Mouse (Mus musculus) liver, postnatal 0 days (tissue): Measurements from ENCODE around the gene Scpep1. TPM values are rescaled to one million over a fixed set of nuclear protein-coding genes. Genes with fewer than 3 reads are reported as not detected.

Experiments
- ATAC-seq: fragments of 200-750 bp; cut with Nextera tagmentation; 2 replicates; pipeline ENCODE4 v1.8.0; 2017; ENCODE audit warnings: mild to moderate bottlenecking, moderate library complexity
- DNase-seq: peaks from one replicate; pipeline ENCODE4 v3.0.0-alpha.2; 2016
- H3K27ac ChIP-seq: fragments of 300-500 bp; sonication (generic); 2 replicates; pipeline ENCODE4 v1.5.1; 2014; ENCODE audit warnings: antibody characterized with exemption, moderate library complexity, mild to moderate bottlenecking, low read depth
- H3K27me3 ChIP-seq: fragments of 300-500 bp; sonication (generic); 2 replicates; pipeline ENCODE4 v1.6.1; 2014; ENCODE audit warnings: low read length, control low read depth, mixed read lengths; ENCODE audit not compliant: insufficient read depth
- H3K36me3 ChIP-seq: fragments of 300-500 bp; sonication (generic); replicated peaks from 2 replicates; pipeline ENCODE4 v1.6.1; 2014; ENCODE audit warnings: mild to moderate bottlenecking, control low read depth, low read length, moderate library complexity, mixed read lengths; ENCODE audit not compliant: insufficient read depth
- H3K4me1 ChIP-seq: fragments of 300-500 bp; sonication (generic); 2 replicates; pipeline ENCODE4 v1.6.1; 2014; ENCODE audit warnings: antibody characterized with exemption, mild to moderate bottlenecking, control low read depth; ENCODE audit not compliant: insufficient read depth
- H3K4me2 ChIP-seq: fragments of 300-500 bp; sonication (generic); 2 replicates; pipeline ENCODE4 v1.6.1; 2014; ENCODE audit warnings: low read depth, mild to moderate bottlenecking, low read length, moderate library complexity, mixed read lengths
- H3K4me3 ChIP-seq: fragments of 300-500 bp; sonication (generic); 2 replicates; pipeline ENCODE4 v1.5.1; 2014; ENCODE audit warnings: low read depth, low read length
- H3K9ac ChIP-seq: fragments of 300-500 bp; sonication (generic); replicated peaks from 2 replicates; pipeline ENCODE4 v1.6.1; 2014; ENCODE audit warnings: mild to moderate bottlenecking, moderate library complexity
- H3K9me3 ChIP-seq: fragments of 300-500 bp; sonication (generic); 2 replicates; pipeline ENCODE4 v1.6.1; 2016; ENCODE audit warnings: mild to moderate bottlenecking, control low read depth, low read length, mixed read lengths
- CTCF ChIP-seq: sonication (generic); IDR thresholded peaks from 2 replicates; pipeline ENCODE4 v1.5.1; 2016; ENCODE audit warnings: antibody characterized with exemption, low read depth
- EP300 ChIP-seq: IDR thresholded peaks from 2 replicates; pipeline ENCODE4 v1.6.1; 2016; ENCODE audit warnings: antibody characterized with exemption, low read depth, mild to moderate bottlenecking
- WGBS: fragments of 180-500 bp; shearing (Covaris S2); extraction: QIAGEN DNeasy Blood & Tissue Kit; methylation state at CpG from one replicate; pipeline ENCODE4 v1.1.7; 2014; ENCODE audit not compliant: insufficient replicate concordance; 5-methylcytosine and 5-hydroxymethylcytosine counted together
- polyA plus RNA-seq: library from polyadenylated mRNA; unstranded; fragments of >200 nt; fragmentation: Nextera tagmentation; extraction: Ambion mirVana; gene quantifications from 2 replicates; pipeline ENCODE4 v1.2.1, GENCODE M21; 2015

The Scpep1 gene
- polyA plus RNA-seq, 1 experiment from 2014 or later, result 38.9 TPM

GRCm38 (mm10) chr11:88958851-88959250, 3.6 kb upstream of the Scpep1 start:
- ATAC-seq, result no peak
- H3K4me3 ChIP-seq, result no peak overlapping the region
- H3K9ac ChIP-seq, result no peak overlapping the region
- no peak overlapping the region for H3K27ac ChIP-seq
- no peak for TF ChIP-seq EP300
- no peak for TF ChIP-seq CTCF
- H3K27me3 ChIP-seq, result no peaks in the 10 kb centered on the region
- H3K4me1 ChIP-seq, result peaks cover 6% of the 10 kb centered on the region
- no peaks in the 10 kb centered on the region for H3K9me3 ChIP-seq
- no peak overlapping the region for H3K4me2 ChIP-seq
- DNase-seq, result no peak
- WGBS, result 61% methylated on average over 3 of the region's 3 CpGs
- no peaks in the 10 kb centered on the region for H3K36me3 ChIP-seq

- H3K9me3 ChIP-seq, result no peaks in the 10 kb centered on the region
- H3K4me1 ChIP-seq, result peaks cover 17% of the 10 kb centered on the region
- H3K27ac ChIP-seq, result peak overlapping the region; percentile 59
- ATAC-seq, result peak; percentile 76
- peak overlapping the region; percentile 79 for H3K4me2 ChIP-seq
- peaks cover 5% of the 10 kb centered on the region for H3K36me3 ChIP-seq
- peak overlapping the region; percentile 62 for H3K4me3 ChIP-seq
- H3K9ac ChIP-seq, result peak overlapping the region; percentile 36
- TF ChIP-seq EP300 (no peak; the same call in 1 of the 2 replicates), CTCF (no peak)
- H3K27me3 ChIP-seq, result no peaks in the 10 kb centered on the region
- no peak for DNase-seq
- WGBS, result under 1% methylated on average over 4 of the region's 4 CpGs
These were observed 462 bp downstream of the Scpep1 start for GRCm38 (mm10) chr11:88954803-88955202.

GRCm38 (mm10) chr11:88953582-88953981, 1.7 kb downstream of the Scpep1 start:
- Histone ChIP-seq H3K9ac (no peak overlapping the region), H3K4me1 (peaks cover 18% of the 10 kb centered on the region), H3K4me3 (no peak overlapping the region), H3K4me2 (peak overlapping the region; percentile 27; the same call in 1 of the 2 replicates), H3K27ac (no peak overlapping the region), H3K36me3 (peaks cover 5% of the 10 kb centered on the region), H3K27me3 (no peaks in the 10 kb centered on the region), H3K9me3 (no peaks in the 10 kb centered on the region)
- TF ChIP-seq CTCF (no peak), EP300 (peak; percentile 66)
- DNase-seq (no peak), ATAC-seq (peak; percentile 32)
- 66% methylated on average over 3 of the region's 3 CpGs for WGBS

GRCm38 (mm10) chr11:88952117-88952516, 3.1 kb downstream of the Scpep1 start:
- peaks cover 18% of the 10 kb centered on the region for H3K4me1 ChIP-seq
- no peak overlapping the region for H3K9ac ChIP-seq
- ATAC-seq, result no peak

GRCm38 (mm10) chr11:88951576-88951975, 3.7 kb downstream of the Scpep1 start:
- no peak for DNase-seq
- ATAC-seq, result no peak
- Histone ChIP-seq H3K9me3 (no peaks in the 10 kb centered on the region), H3K4me3 (no peak overlapping the region), H3K4me2 (no peak overlapping the region), H3K27ac (no peak overlapping the region), H3K27me3 (no peaks in the 10 kb centered on the region), H3K4me1 (peaks cover 18% of the 10 kb centered on the region), H3K36me3 (peaks cover 10% of the 10 kb centered on the region), H3K9ac (no peak overlapping the region)
- WGBS, result 78% methylated on average over 2 of the region's 2 CpGs
- TF ChIP-seq EP300, result no peak
- TF ChIP-seq CTCF, result no peak

More at GRCm38 (mm10) chr11:88952117-88952516, 3.1 kb downstream of the Scpep1 start:
- no peaks in the 10 kb centered on the region for H3K27me3 ChIP-seq
- H3K4me2 ChIP-seq, result no peak overlapping the region
- H3K4me3 ChIP-seq, result no peak overlapping the region
- TF ChIP-seq CTCF (no peak), EP300 (no peak)
- 80% methylated on average over 5 of the region's 5 CpGs for WGBS
- DNase-seq, result no peak
- peaks cover 5% of the 10 kb centered on the region for H3K36me3 ChIP-seq
- H3K27ac ChIP-seq, result no peak overlapping the region
- H3K9me3 ChIP-seq, result no peaks in the 10 kb centered on the region

GRCm38 (mm10) chr11:88950640-88951250, 4.5 kb downstream of the Scpep1 start:
- WGBS, result 82% methylated on average over 13 of the region's 13 CpGs
- Histone ChIP-seq H3K36me3 (peaks cover 10% of the 10 kb centered on the region), H3K9me3 (no peaks in the 10 kb centered on the region), H3K9ac (no peak overlapping the region), H3K27ac (peak overlapping the region; percentile 62), H3K4me2 (0 out of 2 replicates have a peak overlapping the region, but pooled peaks have one; percentile 14), H3K4me1 (peaks cover 17% of the 10 kb centered on the region), H3K27me3 (no peaks in the 10 kb centered on the region), H3K4me3 (no peak overlapping the region)
- no peak for DNase-seq
- no peak for ATAC-seq
- TF ChIP-seq EP300 (no peak), CTCF (no peak)
